Mouse (Mus musculus): ENCODE measurements around the gene Dpf3.

Dpf3 gene

DNA sequence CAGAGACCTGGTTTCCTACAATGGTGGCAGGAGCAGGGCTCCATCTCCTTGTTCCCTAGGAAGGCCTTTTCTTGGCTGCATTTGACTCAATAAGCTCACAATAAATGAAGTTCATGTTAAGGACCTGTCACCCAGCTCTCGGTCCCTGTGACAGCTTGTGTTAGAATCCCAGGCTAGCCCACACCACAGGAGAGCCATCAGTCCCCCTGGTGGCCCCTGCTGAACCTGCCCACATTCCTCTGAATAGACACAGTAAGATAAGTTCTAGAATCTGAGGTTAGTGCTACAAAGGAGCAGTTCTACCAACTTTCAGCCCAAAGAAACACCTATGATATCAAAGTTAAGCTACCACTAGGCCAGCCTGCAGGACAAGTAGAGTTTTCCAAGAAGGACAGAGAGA, 149.2 kb downstream of the Dpf3 start:
- DNase-seq (ENCODE audit: low spot score in 2 of 2), result no peak

DNA sequence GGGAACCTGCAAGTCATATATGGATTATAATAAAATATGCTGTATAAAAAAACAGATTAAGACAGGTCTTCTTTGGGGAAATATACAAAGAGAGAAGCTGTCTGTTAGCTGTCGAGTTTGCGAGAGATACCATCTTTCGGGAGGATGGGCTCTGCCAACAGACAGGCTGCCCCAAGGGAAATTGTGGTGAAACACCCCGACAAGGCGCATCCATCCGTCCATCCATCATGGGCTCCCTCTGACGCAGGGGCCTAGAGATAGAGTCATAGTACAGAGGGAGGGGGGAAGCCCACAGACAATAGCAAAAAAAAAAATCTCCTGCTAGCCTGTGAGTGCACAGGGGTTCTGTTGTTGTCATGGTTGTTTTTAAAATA, 149.8 kb downstream of the Dpf3 start:
- no peak for DNase-seq (ENCODE audit: low spot score in 2 of 2)

- no peak for DNase-seq (ENCODE audit: low spot score in 2 of 2)
Measured at GRCm38 (mm10) chr12:83337077-83337775, 150.3 kb downstream of the Dpf3 start.

DNA sequence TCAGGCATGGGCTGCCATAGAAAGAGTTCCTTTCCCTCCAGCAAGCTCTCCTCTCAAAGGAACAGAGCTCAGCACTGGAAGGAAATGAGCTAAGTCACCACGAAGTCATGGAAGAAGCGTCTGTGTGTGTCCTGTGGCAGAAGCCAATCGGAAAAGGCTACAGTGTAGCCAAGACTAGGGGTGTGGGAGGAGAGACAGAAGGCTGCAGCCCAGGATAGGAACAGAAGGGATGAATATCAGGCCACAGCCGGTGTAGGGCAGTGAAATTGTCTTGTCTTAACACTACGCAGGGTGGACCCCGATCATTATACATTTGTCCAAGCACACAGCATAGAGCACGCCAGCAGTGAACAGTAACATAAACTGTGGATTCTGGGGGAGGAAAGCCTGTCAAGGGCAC, 157.5 kb downstream of the Dpf3 start:
- no peak for DNase-seq (ENCODE audit: low spot score in 2 of 2)

- DNase-seq (ENCODE audit: low spot score in 2 of 2), result no peak
Measured at GRCm38 (mm10) chr12:83328899-83329298, 158.6 kb downstream of the Dpf3 start.

- no peak for DNase-seq (ENCODE audit: low spot score in 2 of 2)
Measured at GRCm38 (mm10) chr12:83328491-83328890, 159.0 kb downstream of the Dpf3 start.

DNA sequence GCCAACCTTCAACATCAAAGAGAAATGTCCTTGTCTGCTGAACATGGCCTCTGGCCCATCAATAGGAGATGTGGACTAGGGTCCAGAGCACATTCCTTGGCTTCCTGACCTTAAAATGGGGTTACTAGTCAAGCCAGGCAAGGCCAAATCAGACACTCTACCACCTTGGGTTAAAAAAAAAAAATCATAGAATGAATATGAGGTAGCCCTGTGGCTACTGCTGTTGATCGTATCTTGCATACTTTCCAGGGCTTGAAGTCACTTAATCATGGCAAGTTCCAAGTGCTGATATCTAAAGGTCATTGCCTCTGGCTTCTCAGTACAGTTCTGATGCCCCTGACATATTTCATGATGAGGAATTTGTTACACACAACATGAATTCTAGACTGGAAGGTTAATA, 160.1 kb downstream of the Dpf3 start:
- DNase-seq (ENCODE audit: low spot score in 2 of 2), result no peak

DNA sequence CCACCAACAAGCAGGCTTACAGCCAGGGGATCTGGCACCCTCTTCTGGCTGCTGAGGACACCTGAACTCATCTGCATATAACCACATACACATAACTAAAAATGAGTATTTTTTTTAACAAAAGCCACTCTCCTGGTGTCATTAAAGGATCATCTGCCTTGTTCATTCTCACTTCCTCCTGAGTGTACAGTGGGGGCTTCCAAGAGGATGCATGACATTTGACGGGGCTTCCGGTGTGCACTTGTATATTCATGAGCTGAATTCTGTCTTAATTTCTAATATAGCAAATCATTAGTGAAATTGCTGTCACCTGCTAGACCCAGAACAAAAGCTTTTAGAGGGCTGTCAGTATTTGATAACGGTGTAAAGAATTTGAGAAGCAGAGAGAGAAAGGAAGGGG, 166.8 kb downstream of the Dpf3 start:
- DNase-seq (ENCODE audit: low spot score in 2 of 2), result no peak

DNA sequence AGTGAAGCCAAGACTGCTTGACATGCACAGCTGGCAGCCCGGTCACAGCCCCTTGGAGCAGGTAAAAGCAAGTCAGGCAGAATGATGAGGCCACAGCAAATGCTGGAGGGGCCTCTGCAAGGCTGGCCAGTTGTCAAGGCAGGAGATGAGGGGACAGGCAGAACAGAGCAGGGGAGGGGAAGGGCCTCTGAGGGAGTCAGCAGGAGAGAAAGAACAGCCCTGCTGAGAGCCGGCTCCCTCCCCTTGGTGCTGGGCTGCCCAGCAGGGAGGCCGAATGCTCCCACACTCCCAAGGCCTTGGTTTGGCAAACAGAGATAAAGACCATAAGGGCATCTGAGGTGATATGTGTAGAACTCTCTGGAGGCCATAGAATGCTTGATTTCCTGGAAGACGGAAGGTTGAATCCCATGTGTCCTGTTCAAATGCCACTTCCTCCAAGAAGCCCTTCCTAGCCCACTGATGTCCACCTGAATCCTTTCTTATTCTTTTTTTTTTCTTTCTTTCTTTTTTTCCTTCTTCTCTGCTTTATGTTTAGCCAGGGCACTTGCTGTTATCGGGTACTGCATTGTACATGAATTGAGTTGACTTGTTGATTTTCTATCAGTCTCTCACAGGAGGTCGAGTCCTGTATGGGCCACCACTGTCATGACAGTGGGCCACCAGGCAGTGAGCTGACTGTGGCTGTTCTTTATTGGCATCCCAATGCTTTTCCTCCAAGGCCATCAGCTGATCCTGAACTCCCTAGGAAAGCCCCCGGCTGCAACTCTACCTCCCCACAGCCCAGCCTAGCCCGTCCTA, 169.7 kb downstream of the Dpf3 start:
- no peak for DNase-seq (ENCODE audit: low spot score in 2 of 2)

- no peak for DNase-seq (ENCODE audit: low spot score in 2 of 2)
Measured at GRCm38 (mm10) chr12:83314666-83315065, 172.8 kb downstream of the Dpf3 start.

- no peak for DNase-seq (ENCODE audit: low spot score in 2 of 2)
Measured at GRCm38 (mm10) chr12:83312818-83313217, 174.7 kb downstream of the Dpf3 start.

DNA sequence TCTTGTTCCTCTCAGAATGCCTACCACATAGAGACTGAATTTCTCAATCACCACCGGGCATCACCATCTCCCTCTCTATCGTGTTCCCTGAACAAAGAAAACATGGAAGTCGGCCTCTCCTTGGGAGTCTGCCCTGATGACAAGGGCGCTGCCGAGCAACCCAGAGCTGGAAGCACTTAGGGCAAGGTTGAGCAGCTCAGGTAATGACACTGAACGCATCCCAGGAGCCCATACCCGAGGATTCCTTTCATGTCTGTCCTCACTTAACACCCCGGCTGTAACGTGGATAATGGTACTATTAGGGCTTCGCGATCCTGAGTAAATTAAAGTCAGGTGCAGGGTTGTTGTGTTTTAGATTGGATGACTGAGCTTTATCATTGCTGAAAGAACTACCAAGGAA, 176.9 kb downstream of the Dpf3 start:
- no peak for DNase-seq (ENCODE audit: low spot score in 2 of 2)

DNA sequence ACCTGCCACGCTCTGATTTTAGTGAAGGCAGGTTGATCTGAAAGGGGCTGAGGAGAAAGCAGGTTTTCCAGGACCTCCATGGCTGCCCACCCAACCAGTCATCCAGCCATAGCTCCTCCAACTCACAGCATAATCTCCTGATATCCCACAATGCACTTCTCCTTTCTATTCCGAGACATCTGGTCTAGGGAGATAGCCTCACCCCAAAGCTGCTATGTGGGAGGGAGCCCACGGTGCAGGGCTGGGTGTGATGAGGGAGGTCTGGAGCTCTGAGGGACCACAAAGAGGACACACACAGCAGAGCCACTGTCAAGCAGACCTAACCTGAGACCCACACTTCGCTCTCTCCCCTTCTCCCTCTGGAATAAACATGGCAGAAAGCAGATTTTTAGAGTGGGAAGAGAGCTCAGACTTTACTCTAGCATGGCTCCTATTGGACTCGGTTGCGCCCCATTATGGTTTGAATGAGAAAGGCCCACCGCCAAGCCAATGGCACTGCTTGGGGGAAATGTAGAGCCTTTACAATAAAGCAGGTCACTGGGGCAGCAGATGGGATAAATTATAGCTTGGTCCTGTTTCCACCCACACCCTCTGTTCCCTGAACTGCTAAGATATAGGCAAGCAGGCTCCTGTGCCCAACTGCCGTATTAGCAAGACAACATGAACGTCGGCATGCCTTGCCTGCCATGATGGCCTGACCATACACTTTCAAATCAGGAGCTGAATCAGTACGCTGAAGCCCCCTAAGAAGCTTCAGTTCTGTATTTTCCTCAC, 178.3 kb downstream of the Dpf3 start:
- DNase-seq (ENCODE audit: low spot score in 2 of 2), result no peak

GRCm38 (mm10) chr12:83308627-83309026, 178.9 kb downstream of the Dpf3 start:
- DNase-seq (ENCODE audit: low spot score in 2 of 2), result no peak

GRCm38 (mm10) chr12:83303221-83303620, 184.3 kb downstream of the Dpf3 start:
- DNase-seq (ENCODE audit: low spot score in 2 of 2), result no peak

GRCm38 (mm10) chr12:83302320-83303153, 185.0 kb downstream of the Dpf3 start:
- no peak for DNase-seq (ENCODE audit: low spot score in 2 of 2)

DNA sequence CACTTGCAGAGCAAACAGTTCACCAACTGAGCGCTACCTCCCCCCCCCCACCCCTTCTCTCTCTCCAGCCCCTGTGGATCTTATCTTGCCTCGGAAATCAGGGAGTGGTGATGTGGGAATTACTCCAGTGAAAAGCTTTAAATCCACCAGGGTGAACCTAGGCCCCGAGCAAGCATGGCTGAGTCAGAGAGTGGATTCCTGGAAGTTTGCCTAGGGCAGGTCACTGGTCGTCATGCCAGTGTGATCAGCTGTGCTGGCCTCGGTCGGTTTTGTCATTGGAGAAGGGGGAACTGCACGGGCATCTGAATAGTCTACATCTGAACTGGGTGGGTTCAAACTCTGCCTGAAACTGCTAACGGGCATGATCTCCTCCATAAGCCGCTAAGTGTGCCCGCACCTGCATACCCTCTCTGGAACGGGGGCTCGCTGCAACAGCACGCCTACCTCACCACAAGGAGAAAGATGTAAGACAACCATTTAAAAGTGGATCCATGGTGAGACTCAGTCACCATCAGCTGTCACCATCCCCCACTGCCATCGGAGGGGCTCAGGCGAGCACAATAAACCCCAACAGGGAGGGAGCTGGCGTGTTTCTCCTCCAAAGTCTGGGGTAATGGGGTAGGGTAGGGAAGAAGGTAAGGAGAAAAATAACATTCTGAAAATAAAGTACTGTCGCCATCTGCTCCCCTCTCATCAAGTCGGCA, 185.7 kb downstream of the Dpf3 start:
- no peak for DNase-seq (ENCODE audit: low spot score in 2 of 2)

DNA sequence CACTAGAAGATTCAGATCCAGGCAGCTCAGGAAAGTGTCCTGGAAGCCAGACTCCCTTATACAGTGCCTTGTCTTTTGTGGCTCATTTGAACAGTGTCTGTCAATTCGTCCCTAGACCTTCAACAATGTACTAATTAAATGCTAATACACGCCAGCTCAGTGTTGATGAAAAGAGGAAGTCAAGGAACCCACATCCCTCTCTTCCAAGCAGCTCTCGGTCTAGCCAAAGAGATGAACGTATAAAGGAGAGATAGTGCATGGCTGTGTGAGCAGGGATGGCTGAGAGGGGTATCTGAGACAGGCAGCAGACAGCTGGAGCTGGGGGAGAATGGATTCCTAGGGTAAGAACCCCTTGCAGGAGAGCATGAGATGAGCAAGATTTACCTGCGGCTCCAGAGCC, 189.2 kb downstream of the Dpf3 start:
- no peak for DNase-seq (ENCODE audit: low spot score in 2 of 2)

- no peak for DNase-seq (ENCODE audit: low spot score in 2 of 2)
Measured at GRCm38 (mm10) chr12:83295031-83295430, 192.5 kb downstream of the Dpf3 start.

DNA sequence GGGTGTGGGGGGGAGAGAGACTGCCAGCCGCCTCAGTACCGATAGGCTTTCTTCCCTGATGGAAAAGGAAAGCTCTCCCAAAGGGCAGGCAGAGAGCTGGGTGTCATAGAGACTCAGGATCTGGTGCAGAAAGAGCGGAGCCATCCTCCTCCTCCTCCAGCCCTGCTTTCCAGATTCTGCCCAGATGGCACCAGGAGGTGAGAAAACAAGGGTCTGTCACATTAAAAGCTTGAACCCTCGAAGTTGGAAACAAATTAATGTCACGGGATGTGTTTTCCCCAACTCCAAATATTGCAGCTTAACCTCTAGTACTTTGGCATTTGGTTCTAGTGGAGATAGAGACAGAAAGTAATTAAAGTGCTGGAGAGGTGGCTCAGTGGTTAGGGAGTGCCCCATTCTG, 195.6 kb downstream of the Dpf3 start:
- DNase-seq (ENCODE audit: low spot score in 2 of 2), result no peak
